Mouse (Mus musculus): Measurements from ENCODE around the gene Gna14. TPM values are rescaled to one million over a fixed set of nuclear protein-coding genes. Genes with fewer than 3 reads are reported as not detected.
A peak's percentile ranks its signal among the peaks of the same experiment; 100 is the strongest.

Gna14 gene
- total RNA-seq, 2 experiments from 2014 or later: 1.1 to 1.6 TPM

GRCm38 (mm10) chr19:16597216-16597615 lies 161.7 kb downstream of the Gna14 start:
- Histone ChIP-seq H3K4me3 (no peak overlapping the region), H3K27ac (no peak overlapping the region)
- TF ChIP-seq CTCF (conservative IDR thresholded peaks at IDR 0.05): no peak
- DNase-seq (ENCODE audit: low spot score in 2 of 2): no peak

- TF ChIP-seq CTCF (conservative IDR thresholded peaks at IDR 0.05): no peak
- no peak overlapping the region for H3K4me3 ChIP-seq
- no peak for DNase-seq (ENCODE audit: low spot score in 2 of 2)
- no peak overlapping the region for H3K27ac ChIP-seq
Observed at GRCm38 (mm10) chr19:16598653-16599297, 163.2 kb downstream of the Gna14 start.

- H3K27ac ChIP-seq: no peak overlapping the region
- peak; percentile 85 to 87 for DNase-seq (ENCODE audit: low spot score in 2 of 2)
- no peak overlapping the region for H3K4me3 ChIP-seq
- peak; percentile 99 for TF ChIP-seq CTCF (conservative IDR thresholded peaks at IDR 0.05)
Observed at GRCm38 (mm10) chr19:16599298-16599970, 163.9 kb downstream of the Gna14 start.

GRCm38 (mm10) chr19:16602026-16602425 lies 166.5 kb downstream of the Gna14 start:
- no peak for TF ChIP-seq CTCF (conservative IDR thresholded peaks at IDR 0.05)
- Histone ChIP-seq H3K4me3 (no peak overlapping the region), H3K27ac (no peak overlapping the region)
- no peak for DNase-seq (ENCODE audit: low spot score in 2 of 2)

- TF ChIP-seq CTCF (conservative IDR thresholded peaks at IDR 0.05): no peak
- Histone ChIP-seq H3K27ac (no peak overlapping the region), H3K4me3 (no peak overlapping the region)
- DNase-seq (ENCODE audit: low spot score in 2 of 2): no peak
Observed at GRCm38 (mm10) chr19:16607634-16608033, 172.1 kb downstream of the Gna14 start.

GRCm38 (mm10) chr19:16623154-16623553 lies 187.6 kb downstream of the Gna14 start:
- Histone ChIP-seq H3K4me3 (no peak overlapping the region), H3K27ac (no peak overlapping the region)
- no peak for DNase-seq (ENCODE audit: low spot score in 2 of 2)
- no peak for TF ChIP-seq CTCF (conservative IDR thresholded peaks at IDR 0.05)

- Histone ChIP-seq H3K4me3 (no peak overlapping the region), H3K27ac (no peak overlapping the region)
- no peak for TF ChIP-seq CTCF (conservative IDR thresholded peaks at IDR 0.05)
Observed at GRCm38 (mm10) chr19:16624994-16625393, 189.4 kb downstream of the Gna14 start.

GRCm38 (mm10) chr19:16625610-16626395 lies 190.2 kb downstream of the Gna14 start:
- no peak for DNase-seq (ENCODE audit: low spot score in 2 of 2)
- TF ChIP-seq CTCF (conservative IDR thresholded peaks at IDR 0.05): no peak

More at GRCm38 (mm10) chr19:16624994-16625393, 189.4 kb downstream of the Gna14 start:
- no peak for DNase-seq (ENCODE audit: low spot score in 2 of 2)

More at GRCm38 (mm10) chr19:16625610-16626395, 190.2 kb downstream of the Gna14 start:
- no peak overlapping the region for H3K4me3 ChIP-seq
- no peak overlapping the region for H3K27ac ChIP-seq
